Mouse (Mus musculus) thymus, adult 2 months (tissue): Measurements from ENCODE around the gene Emb.

Experiments
- CTCF ChIP-seq: fragments of 200-500 bp; IDR thresholded peaks from 2 replicates; pipeline ENCODE4 v1.5.1; 2012; ENCODE audit warnings: mild to moderate bottlenecking, control low read depth, low read length, moderate library complexity, borderline replicate concordance; ENCODE audit not compliant: control insufficient read depth, poor library complexity, insufficient read depth; ENCODE audit errors: extremely low read depth
- POLR2A ChIP-seq: fragments of 200-500 bp; IDR thresholded peaks from 2 replicates; pipeline ENCODE4 v1.6.1; 2012; ENCODE audit warnings: mild to moderate bottlenecking, low read length, control low read depth, moderate library complexity; ENCODE audit not compliant: control insufficient read depth, poor library complexity, insufficient read depth; ENCODE audit errors: extremely low read depth

- TF ChIP-seq CTCF (peak; percentile 85), POLR2A (no peak)
Observed at GRCm38 (mm10) chr13:117311446-117312225, 103.3 kb downstream of the Emb start.
